Mouse (Mus musculus) stomach, postnatal 0 days (tissue): Measurements from ENCODE around the gene Atf2. TPM values are rescaled to one million over a fixed set of nuclear protein-coding genes. Genes with fewer than 3 reads are reported as not detected.
A peak's percentile ranks its signal among the peaks of the same experiment; 100 is the strongest.

Source experiments
- ATAC-seq: fragments of 200-750 bp; cut with Nextera tagmentation; 2 replicates; pipeline ENCODE4 v1.8.0; 2017; ENCODE audit not compliant: low FRiP score, low TSS enrichment
- DNase-seq: peaks from one replicate; pipeline ENCODE4 v3.0.0-alpha.2; 2016; ENCODE audit warnings: low spot score
- H3K27ac ChIP-seq: fragments of 300-500 bp; sonication (generic); replicated peaks from 2 replicates; pipeline ENCODE4 v1.5.1; 2014; ENCODE audit warnings: mild to moderate bottlenecking, control low read depth
- H3K27me3 ChIP-seq: fragments of 300-500 bp; sonication (generic); 2 replicates; pipeline ENCODE4 v1.6.1; 2014; ENCODE audit warnings: low read length; ENCODE audit not compliant: control insufficient read depth, insufficient read depth
- H3K36me3 ChIP-seq: fragments of 300-500 bp; sonication (generic); 2 replicates; pipeline ENCODE4 v1.6.1; 2014; ENCODE audit warnings: low read length, mixed read lengths; ENCODE audit not compliant: control insufficient read depth, insufficient read depth
- H3K4me1 ChIP-seq: fragments of 300-500 bp; sonication (generic); replicated peaks from 2 replicates; pipeline ENCODE4 v1.6.1; 2014; ENCODE audit warnings: antibody characterized with exemption; ENCODE audit not compliant: control insufficient read depth, insufficient read depth
- H3K4me2 ChIP-seq: fragments of 300-500 bp; sonication (generic); replicated peaks from 2 replicates; pipeline ENCODE4 v1.6.1; 2014; ENCODE audit warnings: low read depth, mild to moderate bottlenecking, control low read depth, moderate library complexity
- H3K4me3 ChIP-seq: fragments of 300-500 bp; sonication (generic); 2 replicates; pipeline ENCODE4 v1.5.1; 2014; ENCODE audit warnings: low read depth, low read length, control low read depth
- H3K9ac ChIP-seq: fragments of 300-500 bp; sonication (generic); 2 replicates; pipeline ENCODE4 v1.6.1; 2014; ENCODE audit warnings: mild to moderate bottlenecking, low read length, control low read depth, mixed read lengths
- H3K9me3 ChIP-seq: fragments of 300-500 bp; sonication (generic); 2 replicates; pipeline ENCODE4 v1.6.1; 2016; ENCODE audit warnings: low read length; ENCODE audit not compliant: control insufficient read depth
- CTCF ChIP-seq: IDR thresholded peaks from 2 replicates; pipeline ENCODE4 v1.5.1; 2016; ENCODE audit warnings: antibody characterized with exemption, low read depth, mild to moderate bottlenecking, moderate library complexity
- EP300 ChIP-seq: optimal IDR thresholded peaks from 2 replicates; pipeline ENCODE3; 2016; ENCODE audit warnings: antibody characterized with exemption
- WGBS: fragments of 180-500 bp; shearing (Covaris S2); extraction: QIAGEN DNeasy Blood & Tissue Kit; methylation state at CpG from one replicate; pipeline ENCODE4 v1.1.7; 2014; 5-methylcytosine and 5-hydroxymethylcytosine counted together
- polyA plus RNA-seq: library from polyadenylated mRNA; unstranded; fragments of >200 nt; fragmentation: Nextera tagmentation; extraction: Ambion mirVana; gene quantifications from 2 replicates; pipeline ENCODE4 v1.2.1, GENCODE M21; 2015

Gene Atf2
- polyA plus RNA-seq, 1 experiment from 2014 or later: 21.4 TPM

GRCm38 (mm10) chr2:73788395-73788794, 104.0 kb downstream of the Atf2 start:
- Histone ChIP-seq H3K4me3 (no peak overlapping the region), H3K9me3 (no peaks in the 10 kb centered on the region), H3K4me2 (no peak overlapping the region), H3K36me3 (no peaks in the 10 kb centered on the region), H3K9ac (no peak overlapping the region), H3K4me1 (no peaks in the 10 kb centered on the region), H3K27me3 (no peaks in the 10 kb centered on the region), H3K27ac (no peak overlapping the region)
- TF ChIP-seq CTCF: no peak
- no peak for TF ChIP-seq EP300
- no peak for DNase-seq
- 72% methylated on average over 6 of the region's 6 CpGs for WGBS
- ATAC-seq: no peak

GRCm38 (mm10) chr2:73782371-73782905, 110.0 kb downstream of the Atf2 start:
- TF ChIP-seq CTCF (no peak), EP300 (no peak)
- ATAC-seq (no peak), DNase-seq (no peak)
- no peak overlapping the region for H3K4me2 ChIP-seq
- no peaks in the 10 kb centered on the region for H3K27me3 ChIP-seq
- no peaks in the 10 kb centered on the region for H3K36me3 ChIP-seq
- no peak overlapping the region for H3K4me3 ChIP-seq
- 53% methylated on average over 9 of the region's 9 CpGs for WGBS
- H3K4me1 ChIP-seq: no peaks in the 10 kb centered on the region
- no peak overlapping the region for H3K9ac ChIP-seq
- no peak overlapping the region for H3K27ac ChIP-seq
- no peaks in the 10 kb centered on the region for H3K9me3 ChIP-seq

GRCm38 (mm10) chr2:73780321-73781010, 112.0 kb downstream of the Atf2 start:
- DNase-seq (no peak), ATAC-seq (no peak)
- no peaks in the 10 kb centered on the region for H3K9me3 ChIP-seq
- 58% methylated on average over 14 of the region's 14 CpGs for WGBS
- no peak overlapping the region for H3K4me3 ChIP-seq
- no peaks in the 10 kb centered on the region for H3K36me3 ChIP-seq
- H3K9ac ChIP-seq: no peak overlapping the region
- no peaks in the 10 kb centered on the region for H3K4me1 ChIP-seq
- H3K27me3 ChIP-seq: no peaks in the 10 kb centered on the region
- no peak overlapping the region for H3K27ac ChIP-seq
- no peak for TF ChIP-seq EP300
- TF ChIP-seq CTCF: no peak
- no peak overlapping the region for H3K4me2 ChIP-seq

- Histone ChIP-seq H3K4me3 (no peak overlapping the region), H3K4me2 (no peak overlapping the region), H3K27ac (no peak overlapping the region), H3K36me3 (no peaks in the 10 kb centered on the region), H3K4me1 (no peaks in the 10 kb centered on the region), H3K9me3 (no peaks in the 10 kb centered on the region), H3K27me3 (no peaks in the 10 kb centered on the region), H3K9ac (no peak overlapping the region)
- TF ChIP-seq EP300 (no peak), CTCF (no peak)
- ATAC-seq (no peak), DNase-seq (no peak)
- WGBS: 32% methylated on average over 7 of the region's 7 CpGs
Measured at GRCm38 (mm10) chr2:73779796-73780195, 112.6 kb downstream of the Atf2 start.

- H3K36me3 ChIP-seq: no peaks in the 10 kb centered on the region
- no peaks in the 10 kb centered on the region for H3K4me1 ChIP-seq
- no peaks in the 10 kb centered on the region for H3K27me3 ChIP-seq
- H3K9ac ChIP-seq: no peak overlapping the region
- no peak overlapping the region for H3K4me2 ChIP-seq
- H3K9me3 ChIP-seq: no peaks in the 10 kb centered on the region
- DNase-seq (no peak), ATAC-seq (no peak)
- no peak overlapping the region for H3K27ac ChIP-seq
- no peak overlapping the region for H3K4me3 ChIP-seq
- TF ChIP-seq CTCF: peak; percentile 27
- no peak for TF ChIP-seq EP300
- WGBS: 77% methylated on average over 4 of the region's 4 CpGs
Measured at GRCm38 (mm10) chr2:73779016-73779595, 113.3 kb downstream of the Atf2 start.

- Histone ChIP-seq H3K36me3 (no peaks in the 10 kb centered on the region), H3K9ac (no peak overlapping the region), H3K4me2 (no peak overlapping the region), H3K27me3 (no peaks in the 10 kb centered on the region), H3K27ac (no peak overlapping the region), H3K4me1 (no peaks in the 10 kb centered on the region), H3K9me3 (no peaks in the 10 kb centered on the region), H3K4me3 (no peak overlapping the region)
- 40% methylated on average over 4 of the region's 4 CpGs for WGBS
- TF ChIP-seq EP300 (no peak), CTCF (no peak)
- ATAC-seq: no peak
- DNase-seq: no peak
Measured at GRCm38 (mm10) chr2:73776936-73777335, 115.5 kb downstream of the Atf2 start.
